Mouse (Mus musculus) testis, postnatal 10 days (tissue): ENCODE results near the gene Spocd1.
A peak's percentile ranks its signal among the peaks of the same experiment; 100 is the strongest.

Source experiments
- DNase-seq: peaks from one replicate; pipeline ENCODE4 v3.0.0; 2021; ENCODE audit warnings: low spot score

Spocd1 gene

DNA sequence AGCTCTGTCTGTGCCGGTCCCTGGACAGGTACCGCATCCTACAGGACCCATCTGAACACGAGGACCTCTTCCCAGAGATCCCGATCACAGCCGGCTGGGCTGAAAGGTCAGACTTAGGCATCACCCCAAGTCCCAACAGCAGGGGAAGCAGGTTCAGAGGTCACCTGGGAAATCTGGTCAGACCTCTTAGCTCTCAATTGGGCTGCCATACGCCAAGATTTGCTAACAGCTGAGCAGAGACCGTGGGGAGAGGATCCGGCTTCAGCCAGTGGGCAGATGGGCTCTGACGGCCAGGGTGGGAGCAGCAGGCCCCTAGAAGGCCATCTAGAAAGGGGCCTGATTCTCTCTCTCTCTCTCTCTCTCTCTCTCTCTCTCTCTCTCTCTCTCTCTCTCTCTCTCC, 45.2 kb downstream of the Spocd1 start:
- DNase-seq = no peak

DNA sequence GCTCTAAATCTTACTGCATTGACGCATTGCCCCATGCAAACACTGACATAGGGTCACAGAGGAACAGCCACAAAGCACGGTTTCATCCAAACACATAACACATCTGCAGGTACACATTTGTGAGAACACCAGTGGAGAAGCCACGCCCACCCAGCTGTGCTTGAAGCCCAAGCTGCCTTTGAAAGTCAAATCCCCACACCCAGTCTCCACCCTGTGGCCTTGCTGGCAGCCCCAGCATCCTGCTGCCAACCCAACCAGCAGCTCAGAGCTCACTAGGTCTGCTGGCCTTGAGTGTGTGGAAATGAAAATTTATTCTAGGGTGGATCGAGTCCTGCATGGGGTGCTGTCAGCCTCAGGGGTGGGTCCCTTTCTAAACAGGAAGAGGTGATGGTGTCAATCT, 48.2 kb downstream of the Spocd1 start:
- DNase-seq = no peak

DNA sequence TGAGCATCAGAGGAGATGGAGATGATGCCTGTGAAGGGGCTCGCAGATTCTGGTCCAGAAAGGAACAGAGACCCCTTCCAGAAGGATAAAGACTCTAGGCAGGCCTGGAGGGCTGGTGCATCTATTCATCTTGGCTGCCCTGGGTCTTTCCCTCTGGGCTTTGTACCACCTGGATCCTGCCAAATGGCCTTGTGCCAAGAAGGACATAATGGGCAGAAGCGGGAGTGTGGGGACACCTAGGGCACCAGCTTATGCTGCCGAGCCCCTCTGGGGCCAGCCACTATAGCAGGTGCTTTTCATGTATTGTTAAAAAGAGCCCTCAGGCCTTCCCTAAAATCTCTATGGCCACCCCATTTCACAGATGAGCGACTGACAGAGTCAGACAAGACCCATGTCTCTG, 49.2 kb downstream of the Spocd1 start:
- no peak for DNase-seq

DNA sequence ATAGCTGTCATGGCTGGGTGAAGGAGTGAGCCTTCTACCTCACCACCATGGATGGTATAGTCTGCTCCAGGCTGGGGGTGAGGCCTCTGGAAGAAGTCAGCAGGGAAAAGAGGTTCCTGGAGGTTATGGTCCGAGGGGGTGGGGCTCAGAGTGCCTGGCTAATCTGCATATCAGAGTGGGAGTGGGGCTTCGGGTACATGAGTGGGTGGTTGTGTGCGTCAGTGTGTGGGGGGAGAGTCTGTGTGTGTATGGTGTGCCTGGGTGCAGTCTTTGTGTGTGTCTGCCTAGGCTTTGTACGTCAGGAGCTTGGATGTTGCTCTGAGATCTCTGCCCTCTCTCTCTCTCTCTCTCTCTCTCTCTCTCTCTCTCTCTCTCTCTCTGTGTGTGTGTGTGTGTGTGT, 49.9 kb downstream of the Spocd1 start:
- DNase-seq = no peak

DNA sequence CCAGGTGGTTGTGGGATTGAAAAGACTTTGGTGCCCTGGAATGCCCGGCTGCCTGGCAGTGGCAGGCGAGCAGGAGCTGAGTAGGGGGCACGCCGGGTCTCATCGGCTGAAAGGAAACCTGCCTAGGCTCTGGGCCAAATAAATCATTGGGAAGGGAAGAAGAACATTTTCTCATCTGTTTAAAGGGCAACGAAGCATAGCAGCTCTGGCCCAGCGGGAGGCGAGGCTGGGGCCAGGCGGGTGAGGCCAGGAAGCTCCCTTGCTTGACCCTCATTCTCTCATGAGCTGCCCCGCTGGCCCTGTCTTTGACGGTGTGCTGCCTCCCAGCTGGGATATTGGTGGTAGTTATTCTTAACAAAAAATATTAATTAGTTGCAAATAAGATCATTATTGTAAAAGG, 52.6 kb downstream of the Spocd1 start:
- no peak for DNase-seq

DNA sequence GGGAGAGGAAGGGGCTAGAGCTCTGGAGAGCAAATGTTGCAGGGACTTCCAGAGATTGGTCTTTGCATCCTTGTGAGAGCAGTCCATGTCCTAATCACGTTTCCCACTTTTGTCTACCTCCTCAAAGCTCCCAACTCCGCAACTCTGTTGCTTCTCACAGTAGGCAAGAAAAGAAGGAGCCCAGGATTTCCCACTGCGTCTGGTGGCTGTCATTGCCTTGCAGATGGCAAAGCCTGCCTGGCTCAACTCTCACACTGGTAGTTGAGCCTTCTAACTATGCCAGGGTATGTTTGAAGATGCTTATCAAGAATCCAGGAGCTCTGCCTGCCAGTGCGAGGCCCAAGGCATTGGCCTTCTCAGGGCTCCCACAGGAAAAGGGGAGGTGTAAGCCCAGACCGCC, 54.0 kb downstream of the Spocd1 start:
- no peak for DNase-seq

DNA sequence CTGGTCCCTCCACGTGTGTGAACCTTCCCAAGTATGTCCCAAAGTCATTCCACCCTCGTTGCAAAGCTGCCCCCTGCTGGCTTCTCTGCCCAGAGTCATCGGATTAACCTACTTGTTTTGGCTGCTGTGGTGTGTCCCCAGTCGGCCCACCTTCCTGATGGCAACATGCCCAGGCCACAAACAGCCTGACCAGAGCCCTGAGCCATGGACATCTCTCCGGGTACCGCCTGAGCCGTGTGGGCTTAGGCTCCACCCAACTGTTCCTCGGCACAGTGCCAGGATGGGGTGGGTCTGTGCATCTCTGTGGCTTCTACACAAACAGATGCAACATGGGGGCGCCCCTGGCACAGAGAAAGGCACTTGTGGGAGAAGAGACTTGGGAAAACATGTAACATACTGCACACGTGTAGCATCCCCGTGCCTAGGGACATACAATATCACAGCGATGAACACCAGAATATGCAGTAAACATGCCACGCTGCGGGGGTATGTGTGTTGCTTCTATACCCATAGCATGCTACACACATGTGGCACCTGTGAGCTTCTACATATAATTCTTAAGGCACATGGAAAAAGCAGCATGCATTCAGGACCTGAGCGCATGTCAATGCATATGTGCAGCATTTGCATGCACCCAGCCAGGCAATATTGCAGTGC, 54.8 kb downstream of the Spocd1 start:
- DNase-seq = peak; percentile 86

DNA sequence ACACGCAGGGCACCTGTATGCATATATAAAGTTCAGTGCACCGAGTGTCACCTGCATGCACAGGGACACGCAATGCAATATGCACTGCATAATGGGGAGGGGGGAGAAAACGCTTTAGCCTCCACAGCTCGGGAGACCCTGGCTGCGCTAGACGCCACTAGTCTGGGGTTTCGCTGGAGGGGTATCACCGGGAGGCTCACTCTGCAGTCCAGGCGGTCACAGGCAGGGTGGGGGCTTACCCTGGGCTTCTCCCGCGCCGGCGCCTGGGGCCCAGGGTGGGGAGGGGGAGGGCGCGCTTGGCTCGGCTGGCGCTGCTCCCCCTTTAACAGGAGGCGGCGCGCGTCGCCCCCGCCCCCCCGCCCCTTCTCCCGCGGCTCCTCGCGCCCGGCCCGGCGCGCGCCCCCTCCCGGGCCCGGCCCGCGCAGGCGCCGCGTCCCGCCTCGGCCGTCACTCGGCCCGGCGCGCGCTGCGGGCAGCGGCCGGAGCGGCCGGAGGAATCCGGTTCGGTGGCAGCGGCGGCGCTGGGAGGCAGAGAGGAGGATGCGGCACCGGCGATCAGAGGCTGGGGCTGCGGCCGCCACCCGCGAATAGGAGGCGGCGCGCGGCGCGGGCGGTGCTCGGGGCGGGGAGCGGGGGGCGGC, 55.5 kb downstream of the Spocd1 start, which contains the start of gene Adgrb2:
Gene Adgrb2, plus strand, starts transcription at position 450 of the 641 bp plus-strand sequence.
- no peak for DNase-seq

DNA sequence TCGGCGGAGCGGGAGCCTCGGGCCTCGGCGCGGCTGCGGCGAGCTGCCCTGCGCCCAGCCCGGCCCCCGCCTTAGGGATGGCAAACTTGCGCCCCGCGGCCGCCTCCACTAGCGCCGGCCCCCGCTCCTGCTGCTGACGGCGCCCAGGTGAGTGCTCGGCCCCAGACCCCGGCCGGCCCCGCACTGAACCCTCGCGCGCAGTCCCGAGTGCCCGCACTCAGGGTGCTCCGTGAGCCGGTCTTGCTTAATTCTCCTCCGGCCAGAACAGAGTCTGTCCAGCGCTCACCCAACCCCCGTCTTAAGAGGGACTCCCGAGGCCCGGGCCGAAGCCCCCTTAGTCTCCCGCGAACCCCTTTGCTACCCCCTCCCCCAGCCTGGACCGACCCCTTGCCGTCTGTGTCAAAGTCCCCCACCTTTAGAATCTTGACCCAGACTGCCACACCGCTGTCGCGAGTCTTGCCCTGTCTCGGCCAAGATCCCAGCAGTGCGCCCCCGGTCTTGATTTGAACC, 56.2 kb downstream of the Spocd1 start:
- no peak for DNase-seq

DNA sequence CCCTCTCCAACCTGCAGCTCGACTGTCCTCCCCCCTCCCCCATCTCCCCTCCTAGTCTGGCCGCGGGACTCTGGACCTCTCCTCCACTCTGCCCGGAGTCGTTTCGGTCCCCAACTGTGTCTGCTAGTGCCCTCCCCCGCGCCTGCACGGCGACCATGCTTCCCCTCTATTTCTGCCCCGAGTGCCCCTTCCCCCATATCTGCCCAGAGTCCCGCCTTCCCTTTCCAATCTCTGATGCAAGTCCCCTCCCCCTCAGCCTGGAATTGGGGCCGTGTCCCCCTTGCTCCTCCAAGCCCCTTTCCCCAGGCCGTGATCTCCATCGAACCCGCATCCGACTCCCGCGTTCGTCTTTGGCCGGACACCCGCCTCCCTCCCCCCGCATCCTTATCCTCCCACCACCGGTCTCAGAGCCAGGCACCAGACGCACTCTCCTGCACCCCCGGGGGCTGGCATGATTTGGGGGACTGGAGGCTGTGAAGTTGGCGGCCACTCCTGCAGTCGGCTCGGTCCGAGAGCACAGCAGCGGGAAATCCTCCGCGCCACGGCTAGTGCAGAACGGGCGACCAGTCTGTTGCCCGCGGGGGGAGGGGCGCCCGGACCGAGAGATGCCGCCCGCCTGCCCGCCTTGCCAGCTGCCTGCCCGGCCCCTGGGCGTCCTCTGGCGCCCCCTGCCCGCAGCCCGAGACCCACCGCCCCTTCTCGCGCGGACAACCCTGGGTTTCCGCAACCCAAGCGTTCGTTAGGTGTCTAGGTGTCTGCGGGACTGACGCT, 56.8 kb downstream of the Spocd1 start:
- peak; percentile 80 for DNase-seq

DNA sequence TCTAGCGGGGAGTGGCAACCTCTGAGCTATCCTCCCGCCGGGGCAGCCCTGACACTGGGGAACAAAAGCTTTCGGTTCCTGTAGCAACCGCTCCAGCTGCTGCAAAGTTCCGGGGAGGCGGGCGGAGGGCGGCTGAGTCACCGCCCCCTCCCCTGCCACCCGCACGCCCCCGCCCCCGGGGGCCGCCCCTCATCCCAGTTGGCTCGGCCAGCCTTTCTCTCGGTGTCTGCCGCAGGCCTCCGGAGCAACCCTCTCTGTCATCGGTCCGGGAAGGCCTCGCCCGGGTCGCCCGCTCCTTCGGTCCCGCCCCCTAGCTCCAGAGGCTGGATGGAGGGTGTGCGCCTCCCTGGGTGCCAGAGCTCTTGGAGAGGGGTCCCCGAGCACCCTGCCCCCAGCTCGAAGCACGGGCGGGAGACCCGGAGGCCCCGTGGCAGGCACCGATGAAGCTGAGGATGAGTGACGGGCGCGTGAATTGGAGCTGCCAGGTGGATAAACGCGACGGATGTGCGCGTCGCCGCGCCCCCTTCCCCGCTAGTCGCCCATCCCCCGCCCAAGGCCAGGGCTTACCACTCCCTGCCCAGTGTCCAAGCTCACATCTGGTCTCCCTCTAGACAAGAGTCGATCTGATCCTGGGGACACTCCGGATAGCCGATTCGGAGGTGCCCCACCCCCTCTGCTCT, 58.9 kb downstream of the Spocd1 start:
- DNase-seq = peak; percentile 70

DNA sequence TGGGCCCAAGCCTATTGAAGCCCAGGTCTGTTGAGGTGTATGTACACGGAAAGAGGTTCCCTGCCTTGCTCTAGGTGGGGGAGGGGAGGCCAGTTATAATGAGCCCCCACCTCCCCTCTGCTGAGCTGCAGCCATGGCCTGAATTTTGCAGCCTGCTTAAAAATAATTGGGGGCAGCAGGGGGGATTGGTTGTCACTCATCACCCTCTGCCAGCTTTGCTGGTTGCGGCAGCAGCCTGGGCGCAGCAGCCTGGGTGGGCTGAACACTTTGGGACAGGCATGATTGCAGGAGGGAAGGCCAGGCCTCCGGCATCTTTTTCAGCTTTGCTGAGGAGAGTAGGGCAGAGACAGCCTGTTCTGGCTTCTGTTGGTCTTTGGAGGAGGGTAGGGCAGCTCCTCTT, 60.9 kb downstream of the Spocd1 start:
- DNase-seq = no peak

DNA sequence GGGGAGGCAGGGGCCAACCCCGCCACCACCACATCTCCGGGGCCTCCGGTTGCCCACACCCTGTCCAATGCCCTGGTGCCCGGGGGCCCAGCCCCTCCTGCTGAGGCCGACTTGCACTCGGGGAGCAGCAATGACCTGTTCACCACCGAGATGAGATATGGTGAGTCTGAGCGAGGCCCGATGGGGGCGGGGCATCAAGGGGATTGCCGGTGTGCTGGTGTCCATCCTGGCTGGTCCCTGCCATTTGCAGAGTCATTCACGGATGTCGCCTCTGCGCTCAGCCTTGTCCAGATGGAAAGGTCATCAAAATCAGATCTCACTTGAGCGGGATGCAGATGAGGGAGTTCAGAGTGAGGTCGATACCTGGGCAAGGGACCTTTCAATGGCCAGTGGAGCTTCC, 63.7 kb downstream of the Spocd1 start:
- no peak for DNase-seq

DNA sequence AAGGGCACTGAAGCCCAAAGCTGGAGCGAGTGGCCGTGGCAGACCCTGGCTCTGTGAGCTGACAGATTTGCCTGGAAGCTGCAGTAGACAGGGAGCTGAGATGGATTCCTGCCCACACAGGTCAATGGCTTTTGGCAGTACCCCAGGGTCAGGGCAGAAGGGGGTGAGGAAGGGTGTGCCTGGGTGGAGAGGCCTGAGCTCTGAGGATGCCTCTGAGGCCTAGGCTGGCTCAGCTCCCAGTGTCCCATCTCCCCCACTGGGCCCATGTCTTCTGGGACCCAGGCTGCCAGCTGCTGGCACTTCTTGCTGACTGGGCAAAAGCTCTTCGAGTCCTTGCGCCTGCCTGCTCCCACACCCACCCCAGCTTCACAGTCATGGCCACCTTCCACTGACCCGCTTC, 64.2 kb downstream of the Spocd1 start:
- DNase-seq = no peak

DNA sequence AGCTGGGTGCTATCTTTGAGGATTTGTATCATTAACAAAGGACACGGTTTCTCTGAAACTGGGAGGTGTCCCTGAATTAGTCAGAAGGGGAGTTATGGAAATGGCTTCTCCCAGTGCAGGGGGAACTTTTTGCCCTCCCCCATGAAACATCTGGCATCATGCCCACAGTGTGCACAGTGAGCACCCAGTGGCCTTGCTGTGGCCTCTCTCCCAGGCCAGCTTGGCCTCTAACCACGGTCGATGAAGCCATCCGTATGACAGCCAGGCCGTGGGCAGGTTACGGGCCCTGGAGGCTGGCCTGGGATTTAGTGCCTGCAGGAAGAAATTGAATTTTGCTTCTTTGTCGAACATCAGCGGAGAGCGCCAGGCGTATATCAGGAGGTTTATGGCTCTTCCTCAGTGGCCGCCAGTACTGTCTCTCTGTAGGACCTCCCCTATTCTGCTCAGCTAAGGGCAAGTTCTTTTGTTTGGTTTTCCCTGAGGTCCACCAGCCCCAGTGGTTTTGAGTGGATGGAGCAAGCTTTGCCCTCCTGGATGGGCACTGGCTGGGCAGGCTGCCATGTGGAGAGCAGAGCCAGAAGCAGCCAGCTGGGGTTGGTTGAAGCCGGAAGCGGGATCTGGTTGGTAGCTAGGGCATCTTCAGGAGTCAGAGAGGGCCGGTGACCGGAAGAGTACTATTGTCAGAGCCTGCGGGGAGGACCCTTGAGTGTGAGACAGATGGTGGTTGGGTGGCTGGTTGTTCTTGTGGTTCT, 65.1 kb downstream of the Spocd1 start:
- DNase-seq = no peak

DNA sequence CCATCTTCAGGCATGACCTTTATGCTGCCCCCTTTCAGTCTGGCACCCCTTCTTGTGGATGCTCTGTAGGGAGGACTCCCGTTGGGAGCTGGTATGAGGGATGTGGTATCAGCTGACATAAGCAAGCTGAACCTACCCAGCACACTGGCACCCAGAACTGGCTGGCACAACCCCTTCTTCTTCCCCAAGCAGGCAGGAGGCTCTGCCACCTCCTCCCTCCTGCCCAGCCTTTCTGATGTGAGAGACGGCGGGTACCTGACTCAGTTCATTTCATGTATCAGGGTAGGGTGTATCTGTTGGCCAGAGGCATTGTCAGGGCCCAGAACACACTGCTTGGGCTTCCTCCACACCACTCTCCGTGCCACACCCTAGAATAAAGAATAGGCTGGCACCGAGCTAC, 65.7 kb downstream of the Spocd1 start:
- DNase-seq = no peak

DNA sequence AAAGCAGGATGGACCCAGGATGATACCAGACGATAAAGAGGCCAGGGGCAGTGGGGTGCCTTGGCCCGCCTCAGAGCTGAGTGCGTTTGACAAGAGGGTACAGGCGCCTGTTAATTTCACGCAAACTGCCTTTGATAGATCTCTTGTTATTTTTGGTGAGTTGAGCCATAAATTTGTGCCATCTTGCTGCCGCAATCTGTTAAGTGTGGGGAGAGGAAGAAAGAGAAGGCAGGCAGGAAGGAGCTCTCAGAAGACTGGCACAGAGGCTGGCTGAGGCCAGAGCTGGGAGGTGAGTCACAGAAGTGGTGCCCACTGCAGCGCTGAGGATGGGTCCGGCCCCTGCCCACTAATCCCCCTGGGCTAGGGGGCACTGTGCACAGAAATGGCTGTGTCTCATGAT, 66.2 kb downstream of the Spocd1 start:
- DNase-seq = no peak

DNA sequence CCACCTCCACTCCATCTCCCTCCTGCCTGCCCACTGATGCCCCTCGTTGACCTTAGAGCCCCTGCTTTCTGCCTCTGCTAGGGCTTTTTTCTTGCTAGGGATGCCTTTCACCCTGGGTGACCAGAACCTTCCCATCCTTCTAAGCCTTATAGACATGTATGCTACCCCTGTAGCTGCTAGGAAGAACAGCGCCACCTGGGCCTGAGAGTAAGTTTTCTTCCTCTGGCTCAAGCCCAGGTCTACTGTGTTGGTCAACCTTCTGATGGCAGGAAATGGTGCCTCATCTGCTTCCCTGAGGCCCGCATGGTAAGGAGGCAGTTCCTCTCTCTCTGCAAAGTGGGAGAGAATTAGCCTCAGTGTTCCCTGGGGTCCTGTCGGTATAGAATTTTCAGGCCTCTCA, 67.0 kb downstream of the Spocd1 start:
- no peak for DNase-seq

DNA sequence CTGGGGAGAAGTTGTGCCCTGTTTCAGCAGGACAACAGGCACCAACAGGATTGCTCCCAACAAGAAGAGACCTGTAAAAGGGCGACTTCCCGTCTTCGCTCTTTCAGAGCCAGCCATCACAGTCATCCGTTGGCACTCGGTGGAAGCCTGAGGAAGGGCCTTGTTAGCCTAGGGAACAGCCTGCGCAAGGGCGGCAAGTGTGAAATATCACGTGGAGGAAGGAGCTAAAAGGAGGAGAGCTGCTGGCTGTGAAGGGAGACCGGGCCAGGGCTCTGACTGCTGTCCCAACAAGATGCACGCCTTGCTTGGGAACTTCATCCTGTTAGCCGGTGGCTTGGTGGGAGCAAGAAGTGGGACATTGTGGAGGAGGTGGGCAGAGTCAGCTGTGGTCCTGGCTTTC, 69.1 kb downstream of the Spocd1 start:
- no peak for DNase-seq

DNA sequence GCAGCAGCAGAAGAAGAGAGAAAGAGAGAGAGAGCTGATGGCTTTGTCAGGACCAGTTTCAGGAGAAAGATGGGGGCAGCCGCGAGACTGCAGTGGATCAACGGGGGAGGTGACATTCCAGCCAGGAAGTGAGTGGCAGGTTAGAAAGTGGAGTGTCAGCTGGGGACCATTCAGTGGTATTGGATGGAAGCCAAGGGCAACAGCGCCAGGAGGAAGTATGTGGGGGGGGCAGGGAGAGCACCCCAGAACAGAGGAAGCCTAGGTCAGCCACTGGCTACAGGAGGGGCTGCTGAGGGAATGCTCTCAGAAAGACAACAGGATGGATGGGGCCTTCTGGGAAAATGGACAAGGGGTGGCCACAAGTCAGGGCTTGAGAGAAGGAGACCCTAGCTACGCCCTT, 72.7 kb downstream of the Spocd1 start:
- no peak for DNase-seq

DNA sequence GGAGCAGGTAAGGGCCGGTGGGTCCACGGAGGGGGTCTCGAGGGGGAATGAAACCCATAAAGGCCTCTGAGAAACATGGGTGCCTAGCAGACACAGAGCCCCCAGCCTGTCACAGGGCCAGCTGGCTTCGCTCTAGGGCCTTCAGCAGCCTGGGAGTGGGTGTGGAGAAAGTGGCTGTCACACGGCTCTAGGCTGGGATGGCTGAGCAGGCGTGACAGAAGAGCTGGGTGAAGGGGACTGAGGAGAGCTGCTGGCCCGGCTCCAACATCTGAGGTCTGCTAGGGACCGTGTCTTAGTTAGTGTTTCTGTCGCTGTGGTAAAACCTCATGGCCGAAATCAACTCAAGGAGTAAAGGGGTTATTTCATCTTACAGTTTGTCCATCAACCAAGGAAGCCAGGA, 73.1 kb downstream of the Spocd1 start:
- DNase-seq = peak; percentile 55

DNA sequence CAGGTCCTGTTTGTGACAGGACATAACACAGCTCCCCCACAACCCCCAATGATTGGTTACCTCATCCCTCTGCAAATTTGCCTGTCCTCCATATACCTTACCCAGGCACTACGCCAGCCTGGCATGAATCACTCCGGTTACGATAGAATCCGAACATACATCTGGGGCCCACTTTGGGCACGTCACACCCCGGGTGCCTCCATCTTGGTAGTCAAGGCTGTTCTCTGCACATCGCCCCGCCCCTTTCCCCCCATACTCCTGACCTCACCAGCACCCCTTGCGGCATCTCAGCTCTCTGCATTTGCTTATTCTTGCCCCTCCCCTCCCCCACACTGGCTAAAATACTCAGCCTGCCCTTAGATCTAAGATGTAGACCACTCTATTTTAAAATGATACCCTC, 76.5 kb downstream of the Spocd1 start:
- peak; percentile 70 for DNase-seq
